In genomic region chr16:95284085-95284727, GRCm38 (mm10) we compare ENCODE assay signal across 19 mouse cellular contexts. TPM values are rescaled to one million over a fixed set of nuclear protein-coding genes. Genes with fewer than 3 reads are reported as not detected.
DNase-seq lines count a peak whose midpoint lies in the region; ATAC-seq lines count a peak whose summit lies in the region.
"Had no signal": no experiment of that assay in that cellular context is flagged by ENCODE, and none has a peak within 500 bp of the region (broad histone marks: within the 10 kb centered on the region; RNA-seq: fewer than 3 reads in every experiment).

No protein-coding gene starts in this region.

- no peak for DNase-seq in limb, embryonic 10.5 days (ENCODE audit: low spot score)
- peak; percentile 58 for DNase-seq in CD4-positive helper T cell, adult 2 months (ENCODE audit: low read depth, low spot score)
- no peak for DNase-seq in urinary bladder, postnatal 25 days (ENCODE audit: low spot score)
- no peak for DNase-seq in left cerebral cortex, adult 11 months (ENCODE audit: low spot score)
- DNase-seq in urinary bladder, postnatal 36 days (ENCODE audit: low spot score in 2 of 2), result no peak
- DNase-seq: cerebellum, postnatal 36 days; gastrocnemius, adult 2 months; heart, adult 2 months; heart, postnatal 36 days; kidney, adult 9 months; kidney, postnatal 4 days; lung, adult 18-20 months had no signal

- H3K27ac ChIP-seq in limb, embryonic 15.5 days, result peak overlapping the region; percentile 30; the same call in 1 of the 2 replicates
- no peak overlapping the region for H3K27ac ChIP-seq in limb, embryonic 10.5 days
- H3K27ac ChIP-seq: gastrocnemius, adult 2 months; heart, adult 2 months; hindbrain, postnatal 0 days; stomach, embryonic 15.5 days had no signal

- 0 out of 2 replicates have a peak, but pooled peaks cover 5% of the 10 kb centered on the region for H3K4me1 ChIP-seq in limb, embryonic 15.5 days
- H3K4me1 ChIP-seq in limb, embryonic 10.5 days, result 0 out of 2 replicates have a peak, but pooled peaks cover 2% of the 10 kb centered on the region
- peaks cover 81% of the 10 kb centered on the region for H3K4me1 ChIP-seq in megakaryocyte, embryonic 14.5 days
- H3K4me1 ChIP-seq: stomach, embryonic 15.5 days had no signal

- H3K27me3 ChIP-seq in limb, embryonic 15.5 days, result no peaks in the 10 kb centered on the region
- H3K27me3 ChIP-seq in limb, embryonic 10.5 days (ENCODE audit: low read depth, poor library complexity, severe bottlenecking), result no peaks in the 10 kb centered on the region
- H3K27me3 ChIP-seq in megakaryocyte, embryonic 14.5 days (replicated peaks), result no peaks in the 10 kb centered on the region
- H3K27me3 ChIP-seq: stomach, embryonic 15.5 days had no signal

- no peak overlapping the region for H3K4me2 ChIP-seq in limb, embryonic 15.5 days
- H3K4me2 ChIP-seq: midbrain, embryonic 11.5 days; stomach, embryonic 15.5 days had no signal

- no peak for ATAC-seq in limb, embryonic 15.5 days (ENCODE audit: insufficient number of reproducible peaks, low FRiP score, low TSS enrichment, low read depth)
- ATAC-seq in common myeloid progenitor, adult 5-6 weeks (replicated peaks; ENCODE audit: low read depth, poor library complexity, severe bottlenecking), result peak; percentile 83
- ATAC-seq: forebrain, embryonic 16.5 days; hindbrain, postnatal 0 days had no signal

- no peak overlapping the region for H3K4me3 ChIP-seq in limb, embryonic 15.5 days
- H3K4me3 ChIP-seq in limb, embryonic 10.5 days, result no peak overlapping the region
- H3K4me3 ChIP-seq in megakaryocyte, embryonic 14.5 days (replicated peaks), result peak overlapping the region; percentile 64
- H3K4me3 ChIP-seq: gastrocnemius, adult 2 months; heart, adult 2 months; stomach, embryonic 15.5 days had no signal

- no peaks in the 10 kb centered on the region for H3K9me3 ChIP-seq in limb, embryonic 15.5 days
- no peaks in the 10 kb centered on the region for H3K9me3 ChIP-seq in limb, embryonic 10.5 days (replicated peaks)
- no peaks in the 10 kb centered on the region for H3K9me3 ChIP-seq in megakaryocyte, embryonic 14.5 days
- H3K9me3 ChIP-seq: stomach, embryonic 15.5 days had no signal

- H3K9ac ChIP-seq in limb, embryonic 15.5 days, result no peak overlapping the region
- H3K9ac ChIP-seq: stomach, embryonic 15.5 days had no signal

- 65% methylated on average over 12 of the region's 12 CpGs for WGBS in limb, embryonic 15.5 days
- WGBS in limb, embryonic 10.5 days, result 88% methylated on average over 12 of the region's 12 CpGs

- no peaks in the 10 kb centered on the region for H3K36me3 ChIP-seq in limb, embryonic 15.5 days
- H3K36me3 ChIP-seq in limb, embryonic 10.5 days, result no peaks in the 10 kb centered on the region
- H3K36me3 ChIP-seq in megakaryocyte, embryonic 14.5 days (replicated peaks; ENCODE audit: low read length), result no peaks in the 10 kb centered on the region
- H3K36me3 ChIP-seq: stomach, embryonic 15.5 days had no signal

RNA-seq across cellular contexts. Expression of gene Kcnj15, which starts 26.8 kb away (rescaled TPM):
- polyA plus RNA-seq in limb, embryonic 15.5 days (2015; fragmentation: Nextera tagmentation; extraction: Ambion mirVana), result 5.3 and 5.4 TPM in 2 replicates
- polyA plus RNA-seq in limb, embryonic 10.5 days (2016; fragmentation: Nextera tagmentation; extraction: Ambion mirVana), result 0.49 and 0.69 TPM in 2 replicates
- total RNA-seq in common myeloid progenitor, adult 5-6 weeks (2017), result not detected in 2 replicates
- polyA plus RNA-seq in megakaryocyte, embryonic 14.5 days (2012; ENCODE audit: insufficient read depth, low replicate concordance), result not detected in 2 replicates
- polyA plus RNA-seq: forebrain, embryonic 16.5 days had no signal
